Mouse (Mus musculus) retina, embryonic 14.5 days (tissue): ENCODE measurements around the gene Rbm20.
A peak's percentile ranks its signal among the peaks of the same experiment; 100 is the strongest.
"Not testable (repeated sequence)": the region's sequence is repeated elsewhere in the genome, so short reads cannot be mapped to it uniquely, and the experiment has no call there.

Source experiments
- DNase-seq: peaks from one replicate; pipeline ENCODE4 v3.0.0-alpha.2; 2015; ENCODE audit warnings: low spot score

The Rbm20 gene

GRCm38 (mm10) chr19:53676718-53677634, at the start of gene Rbm20:
TSS of gene Rbm20 (plus strand) at chr19:53677306.
- peak; percentile 57 for DNase-seq

GRCm38 (mm10) chr19:53638041-53638440, 39.1 kb upstream of the Rbm20 start:
- DNase-seq: no peak

GRCm38 (mm10) chr19:53638727-53639126, 38.4 kb upstream of the Rbm20 start:
- no peak for DNase-seq

GRCm38 (mm10) chr19:53644020-53644595, 33.0 kb upstream of the Rbm20 start:
- peak; percentile 23 for DNase-seq

- no peak for DNase-seq
These were observed 29.8 kb upstream of the Rbm20 start for GRCm38 (mm10) chr19:53647301-53647700.

GRCm38 (mm10) chr19:53648056-53648455, 29.1 kb upstream of the Rbm20 start:
- peak; percentile 23 for DNase-seq

GRCm38 (mm10) chr19:53648802-53649236, 28.3 kb upstream of the Rbm20 start:
- peak; percentile 91 for DNase-seq

- DNase-seq: peak; percentile 52
These were observed 27.7 kb upstream of the Rbm20 start for GRCm38 (mm10) chr19:53649361-53649760.

- no peak for DNase-seq
These were observed 27.3 kb upstream of the Rbm20 start for GRCm38 (mm10) chr19:53649802-53650201.

GRCm38 (mm10) chr19:53650921-53651320, 26.2 kb upstream of the Rbm20 start:
- no peak for DNase-seq

- no peak for DNase-seq
These were observed 24.8 kb upstream of the Rbm20 start for GRCm38 (mm10) chr19:53652267-53652666.

- peak; percentile 29 for DNase-seq
These were observed 23.3 kb upstream of the Rbm20 start for GRCm38 (mm10) chr19:53653624-53654467.

- not testable (repeated sequence) for DNase-seq
These were observed 20.7 kb upstream of the Rbm20 start for GRCm38 (mm10) chr19:53656443-53656842.

GRCm38 (mm10) chr19:53657437-53657836, 19.7 kb upstream of the Rbm20 start:
- DNase-seq: no peak

- no peak for DNase-seq
These were observed 16.2 kb upstream of the Rbm20 start for GRCm38 (mm10) chr19:53660722-53661420.

- no peak for DNase-seq
These were observed 15.0 kb upstream of the Rbm20 start for GRCm38 (mm10) chr19:53661938-53662722.

- DNase-seq: no peak
These were observed 12.3 kb upstream of the Rbm20 start for GRCm38 (mm10) chr19:53664831-53665230.

- no peak for DNase-seq
These were observed 11.7 kb upstream of the Rbm20 start for GRCm38 (mm10) chr19:53665391-53665790.

GRCm38 (mm10) chr19:53666708-53667107, 10.4 kb upstream of the Rbm20 start:
- DNase-seq: no peak

- no peak for DNase-seq
These were observed 8.3 kb upstream of the Rbm20 start for GRCm38 (mm10) chr19:53668821-53669220.

- peak; percentile 53 for DNase-seq
These were observed 6.4 kb upstream of the Rbm20 start for GRCm38 (mm10) chr19:53670625-53671141.
